In genomic region chr2:33465966-33466365, GRCm38 (mm10) we compare ENCODE assay signal across 11 mouse cellular contexts. TPM values are rescaled to one million over a fixed set of nuclear protein-coding genes. Genes with fewer than 3 reads are reported as not detected.
DNase-seq lines count a peak whose midpoint lies in the region; ATAC-seq and TF ChIP-seq lines count a peak whose summit lies in the region.
"Had no signal": no experiment of that assay in that cellular context is flagged by ENCODE, and none has a peak within 500 bp of the region (broad histone marks: within the 10 kb centered on the region; RNA-seq: fewer than 3 reads in every experiment).

No protein-coding gene starts in this region.

- no peak overlapping the region for H3ac ChIP-seq in myocyte (ENCODE audit: control insufficient read depth, insufficient read length)

- H3K4me3 ChIP-seq in heart, embryonic 10.5 days = no peak overlapping the region
- no peak overlapping the region for H3K4me3 ChIP-seq in neural tube, embryonic 13.5 days
- H3K4me3 ChIP-seq in heart, embryonic 14.5 days (ENCODE audit: control insufficient read depth in 1 of 2, insufficient read depth in 1 of 2, low read depth in 1 of 2, low read length in 2 of 2) = no peak overlapping the region
- H3K4me3 ChIP-seq in myocyte = no peak overlapping the region

- 0 out of 2 replicates have a peak overlapping the region, but pooled peaks have one; percentile 43 for H3K9ac ChIP-seq in neural tube, embryonic 13.5 days
- H3K9ac ChIP-seq in heart, embryonic 14.5 days (ENCODE audit: low read length) = peak overlapping the region; percentile 21; the same call in 1 of the 2 replicates

- ATAC-seq in neural tube, embryonic 13.5 days (ENCODE audit: low read depth) = no peak
- no peak for ATAC-seq in heart, embryonic 14.5 days (ENCODE audit: insufficient number of reproducible peaks, insufficient read depth, low FRiP score, low read depth)
- ATAC-seq in megakaryocyte progenitor cell, adult 5-6 weeks (replicated peaks; ENCODE audit: poor library complexity) = no peak
- ATAC-seq: midbrain, embryonic 16.5 days had no signal

- H3K4me1 ChIP-seq in heart, embryonic 10.5 days = peaks cover 19% of the 10 kb centered on the region
- peaks cover 30% of the 10 kb centered on the region for H3K4me1 ChIP-seq in neural tube, embryonic 13.5 days (replicated peaks)
- peaks cover 3 to 28% of the 10 kb centered on the region in 2 experiments for H3K4me1 ChIP-seq in heart, embryonic 14.5 days (ENCODE audit: control insufficient read depth in 2 of 2, insufficient read depth in 2 of 2, low read length in 2 of 2)

- peaks cover 40% of the 10 kb centered on the region for H3K79me2 ChIP-seq in myocyte (ENCODE audit: control insufficient read depth, insufficient read depth)

- no peaks in the 10 kb centered on the region for H3K9me3 ChIP-seq in heart, embryonic 10.5 days
- no peaks in the 10 kb centered on the region for H3K9me3 ChIP-seq in neural tube, embryonic 13.5 days
- no peaks in the 10 kb centered on the region for H3K9me3 ChIP-seq in heart, embryonic 14.5 days (ENCODE audit: control insufficient read depth, low read length)

- peak; percentile 38 to 56 for DNase-seq in heart, adult 18-20 months
- no peak for DNase-seq in heart, embryonic 10.5 days (ENCODE audit: low spot score)
- DNase-seq in neural tube, embryonic 10.5 days (ENCODE audit: extremely low spot score, low spot score) = no peak
- DNase-seq in c-Kit-positive CD71-positive TER-119-positive erythroid progenitor cells, embryonic 14.5 days (ENCODE audit: low spot score) = no peak
- DNase-seq: cerebellum, adult 9-11 months; layer of hippocampus, adult 9-11 months had no signal

- 0 out of 2 replicates have a peak overlapping the region, but pooled peaks have one; percentile 91 for H3K4me2 ChIP-seq in neural tube, embryonic 13.5 days
- H3K4me2 ChIP-seq in heart, embryonic 14.5 days (ENCODE audit: low read length) = no peak overlapping the region
- peak overlapping the region; percentile 91 for H3K4me2 ChIP-seq in myocyte (ENCODE audit: low read depth)

- H3K27me3 ChIP-seq in heart, embryonic 10.5 days (ENCODE audit: insufficient read depth, poor library complexity, severe bottlenecking) = no peaks in the 10 kb centered on the region
- H3K27me3 ChIP-seq in neural tube, embryonic 13.5 days = no peaks in the 10 kb centered on the region
- H3K27me3 ChIP-seq in heart, embryonic 14.5 days (ENCODE audit: control insufficient read depth, insufficient read depth, low read length) = no peaks in the 10 kb centered on the region
- H3K27me3 ChIP-seq in myocyte (ENCODE audit: control insufficient read depth, insufficient read depth, insufficient read length) = no peaks in the 10 kb centered on the region

- WGBS in heart, embryonic 10.5 days = 72% methylated on average over 4 of the region's 4 CpGs
- 74% methylated on average over 4 of the region's 4 CpGs for WGBS in neural tube, embryonic 13.5 days
- 58% methylated on average over 4 of the region's 4 CpGs for WGBS in heart, embryonic 14.5 days

- H3K36me3 ChIP-seq in heart, embryonic 10.5 days = peaks cover 35% of the 10 kb centered on the region
- peaks cover 35% of the 10 kb centered on the region for H3K36me3 ChIP-seq in neural tube, embryonic 13.5 days
- peaks cover 41% of the 10 kb centered on the region for H3K36me3 ChIP-seq in heart, embryonic 14.5 days (ENCODE audit: control insufficient read depth, insufficient read depth, low read length)
- H3K36me3 ChIP-seq in myocyte (ENCODE audit: control insufficient read depth, insufficient read depth) = peaks cover 21% of the 10 kb centered on the region

- TF ChIP-seq POLR2A in myocyte (IDR thresholded peaks at IDR 0.05; ENCODE audit: insufficient read length, low read depth) = no peak

- no peak overlapping the region for H3K27ac ChIP-seq in heart, embryonic 10.5 days
- no peak overlapping the region for H3K27ac ChIP-seq in neural tube, embryonic 13.5 days (replicated peaks)
- H3K27ac ChIP-seq in heart, embryonic 14.5 days (replicated peaks in 1 of 2; ENCODE audit: control insufficient read depth in 1 of 2, insufficient read depth in 1 of 2, low read depth in 2 of 2, low read length in 2 of 2) = 0 out of 4 replicates have a peak overlapping the region, but pooled peaks of 1 of the 2 experiments have one; percentile 14

TF ChIP-seq in myocyte, 11 proteins besides CTCF, POLR2A, EP300 and RAD21:
- no peak for TF ChIP-seq E2F4 (IDR thresholded peaks at IDR 0.05; ENCODE audit: insufficient read depth)
- peak in 2 of 3 experiments; percentile 22 to 33 for TF ChIP-seq MYOG (IDR thresholded peaks at IDR 0.05; ENCODE audit: control insufficient read depth in 1 of 3, insufficient read depth in 1 of 3, insufficient read length in 2 of 3, low read depth in 2 of 3)
- TF ChIP-seq TCF3 (IDR thresholded peaks at IDR 0.05; ENCODE audit: insufficient read length, low read depth) = no peak
- TF ChIP-seq MAX (IDR thresholded peaks at IDR 0.05; ENCODE audit: low read depth) = no peak
- peak; percentile 33 for TF ChIP-seq POLR2AphosphoS2 (IDR thresholded peaks at IDR 0.05; ENCODE audit: insufficient read length, low read depth)
- TF ChIP-seq MYOD1 (IDR thresholded peaks at IDR 0.05; ENCODE audit: control insufficient read depth in 1 of 3, insufficient read length in 2 of 3, low read depth in 2 of 3) = peak in 2 of 3 experiments; percentile 39 to 73
- TF ChIP-seq SRF (IDR thresholded peaks at IDR 0.05; ENCODE audit: control insufficient read depth, insufficient read length, low read depth) = no peak
- no peak for TF ChIP-seq REST (IDR thresholded peaks at IDR 0.05; ENCODE audit: insufficient read depth, insufficient read length)
- TF ChIP-seq TCF12 (IDR thresholded peaks at IDR 0.05; ENCODE audit: insufficient read depth, poor library complexity, severe bottlenecking) = no peak
- TF ChIP-seq USF1 (IDR thresholded peaks at IDR 0.05; ENCODE audit: low read depth) = peak; percentile 46
- 0 out of 2 replicates have a peak, but pooled peaks have one; percentile 15 for TF ChIP-seq CEBPB (IDR thresholded peaks at IDR 0.05; ENCODE audit: insufficient read depth, poor library complexity, severe bottlenecking)

RNA-seq across cellular contexts. Expression of gene Zbtb43, which starts 2.4 kb away (rescaled TPM):
- 10 to 100 TPM; 16.2 to 16.6 TPM for total RNA-seq in heart, adult 18-20 months (2021)
- polyA plus RNA-seq in heart, embryonic 10.5 days (2016; fragmentation: Nextera tagmentation; extraction: Ambion mirVana) = 12.5 and 15.7 TPM in 2 replicates
- polyA plus RNA-seq in neural tube, embryonic 13.5 days (2015; fragmentation: Nextera tagmentation; extraction: Ambion mirVana) = 23.6 and 24.3 TPM in 2 replicates
- polyA plus RNA-seq in heart, embryonic 14.5 days (2014; fragmentation: Nextera tagmentation; extraction: Ambion mirVana) = 16.5 and 16.7 TPM in 2 replicates
- 10.5 TPM for polyA plus RNA-seq in myocyte (2012; fragmentation: generic; extraction: Trizol)
- 8.0 and 8.8 TPM in 2 replicates for total RNA-seq in megakaryocyte progenitor cell, adult 5-6 weeks (2015)
- total RNA-seq in megakaryocyte progenitor cell, adult 5-6 weeks (2017) = 8.0 and 10.5 TPM in 2 replicates

RNA-seq across cellular contexts. Expression of gene Zbtb34, which starts 34.8 kb away (rescaled TPM):
- 1 to 10 TPM; 4.7 to 8.0 TPM for total RNA-seq in heart, adult 18-20 months (2021)
- 5.0 and 5.6 TPM in 2 replicates for polyA plus RNA-seq in heart, embryonic 10.5 days (2016; fragmentation: Nextera tagmentation; extraction: Ambion mirVana)
- 7.3 and 8.7 TPM in 2 replicates for polyA plus RNA-seq in neural tube, embryonic 13.5 days (2015; fragmentation: Nextera tagmentation; extraction: Ambion mirVana)
- 4.5 and 5.1 TPM in 2 replicates for polyA plus RNA-seq in heart, embryonic 14.5 days (2014; fragmentation: Nextera tagmentation; extraction: Ambion mirVana)
- polyA plus RNA-seq in myocyte (2012; fragmentation: generic; extraction: Trizol) = 3.1 TPM
- total RNA-seq in megakaryocyte progenitor cell, adult 5-6 weeks (2015) = 22.7 and 24.6 TPM in 2 replicates
- 8.4 and 11.4 TPM in 2 replicates for total RNA-seq in megakaryocyte progenitor cell, adult 5-6 weeks (2017)

Comparison
In these comparisons a context has a peak if more than half of its experiments do, and no peak if none do; other contexts are left out.
1. DNase-seq: peak in heart, adult 18-20 months (2 of 2); none in heart, embryonic 10.5 days (single experiment), neural tube, embryonic 10.5 days (single experiment) and c-Kit-positive CD71-positive TER-119-positive erythroid progenitor cells, embryonic 14.5 days (single experiment).